Mouse (Mus musculus) kidney, postnatal 14 days (tissue): ENCODE measurements at regions not wholly inside any gene's neighbourhood (a gene's known extent, or its start where the extent isn't known, plus 50 kb on each side); places are given as distances from the start of the nearest gene placed in this dataset.

ENCODE experiments used
- DNase-seq: peaks from one replicate; pipeline ENCODE4 v3.0.0; 2022; ENCODE audit warnings: mixed read lengths

DNA sequence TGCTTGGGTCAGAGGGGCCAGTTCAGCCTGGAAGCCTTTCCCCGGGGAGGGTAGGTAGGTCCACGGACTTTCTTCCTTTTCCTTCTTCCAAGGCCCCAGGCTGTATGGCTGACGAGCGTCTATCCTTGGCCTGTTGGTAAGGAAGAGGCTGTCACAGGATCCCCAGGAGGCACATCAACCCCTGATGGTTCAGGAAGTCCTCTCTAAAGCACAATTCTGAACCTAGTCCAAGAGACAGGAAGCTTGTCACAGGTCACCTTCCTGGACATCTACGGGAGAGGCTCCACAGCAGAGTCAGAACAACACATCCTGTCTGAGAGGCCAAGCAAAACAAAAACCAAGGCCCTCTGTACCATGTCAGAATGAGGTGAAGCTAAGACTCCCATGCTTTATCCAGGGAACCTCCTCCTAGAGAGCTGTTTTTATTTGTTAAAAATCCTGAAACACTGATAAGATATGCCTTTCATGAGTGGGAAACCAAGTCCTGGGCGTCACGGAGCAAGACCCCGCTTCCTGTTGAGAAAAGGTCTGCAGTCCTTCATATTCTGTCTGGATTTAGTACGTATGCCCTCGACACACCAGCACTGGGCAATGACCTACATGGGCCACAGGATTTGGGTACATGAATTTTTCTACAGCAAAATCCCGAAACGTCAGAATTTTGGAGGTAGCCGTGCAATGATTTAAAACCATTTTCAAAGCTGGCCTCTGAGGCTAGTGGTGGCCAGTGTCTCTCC lies 52.0 kb upstream of the Snrk start:
- DNase-seq: peak; percentile 75

DNA sequence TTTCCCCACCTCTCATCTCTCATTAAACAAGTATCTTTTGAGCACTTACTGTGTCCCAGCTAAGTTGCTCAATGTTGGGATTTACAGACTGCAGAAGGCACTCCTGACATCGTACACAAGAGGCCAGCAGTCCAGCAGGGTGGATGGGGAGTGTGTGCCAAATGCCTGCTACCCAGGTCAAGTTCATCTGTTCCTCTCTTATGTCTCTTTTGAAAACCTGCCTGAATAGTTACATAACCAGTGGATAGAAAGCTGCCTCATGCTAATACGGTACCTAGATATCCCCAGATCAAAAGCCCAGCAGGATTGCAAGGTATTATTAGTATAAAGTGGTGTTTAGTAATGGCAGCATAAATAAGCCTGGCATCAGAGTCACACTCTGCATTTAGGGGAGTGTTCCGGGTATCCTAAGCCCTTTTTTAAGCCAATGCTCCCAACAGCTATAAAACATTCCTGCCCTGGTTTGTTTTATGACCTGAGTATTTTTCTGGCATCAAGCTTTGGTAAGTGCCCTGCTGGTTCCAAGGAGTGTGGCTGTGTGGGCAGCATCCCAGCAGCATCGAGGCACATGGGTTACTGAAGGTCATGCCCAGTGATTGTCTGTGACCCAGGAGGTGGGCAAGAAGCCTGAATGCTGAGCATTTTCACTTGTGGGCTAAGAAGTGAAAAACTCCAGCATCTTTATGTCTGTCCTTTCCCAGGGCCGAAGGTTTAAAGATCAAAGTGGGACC lies 59.1 kb upstream of the Pomgnt2 start:
- no peak for DNase-seq

DNA sequence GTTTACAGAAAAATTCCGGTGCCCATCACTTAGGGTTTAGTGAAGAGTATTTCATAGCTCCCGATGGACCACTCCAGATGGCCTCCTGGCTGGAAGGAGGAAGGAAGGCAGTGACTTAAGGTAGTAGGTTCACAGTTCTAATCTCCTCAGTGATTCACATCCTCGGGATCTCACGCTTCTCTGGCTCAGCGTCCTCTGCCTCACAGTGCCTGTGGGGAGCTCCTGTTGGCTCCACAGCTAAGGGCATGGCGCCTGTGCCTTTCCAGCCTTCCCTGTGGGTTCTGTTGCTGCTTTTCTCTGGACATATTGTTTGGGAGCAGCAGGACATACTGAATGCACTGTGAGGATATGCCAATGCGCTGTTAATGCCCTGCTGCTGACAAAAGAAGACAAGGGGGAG lies 54.8 kb upstream of the Pomgnt2 start:
- DNase-seq: no peak

DNA sequence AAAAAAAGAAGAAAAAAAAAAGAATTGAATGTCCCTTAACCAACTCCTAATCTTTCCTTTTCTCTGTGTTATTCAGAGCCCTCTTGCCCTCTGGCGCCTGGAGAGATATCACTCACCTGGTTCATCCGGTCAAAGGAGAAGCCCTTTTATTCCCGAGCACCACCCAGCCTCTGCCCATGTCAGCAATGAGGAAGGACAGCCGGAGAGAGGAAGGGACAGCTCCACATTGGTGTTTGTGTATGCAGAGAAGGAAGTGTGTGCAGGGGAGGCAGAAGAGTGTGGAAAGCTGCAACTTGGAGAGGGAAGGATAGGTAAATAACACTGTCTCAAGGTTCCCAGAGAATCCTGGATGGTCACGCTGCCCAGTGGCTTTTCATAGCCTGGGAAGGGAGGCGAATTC lies 54.2 kb upstream of the Pomgnt2 start:
- peak; percentile 21 for DNase-seq

DNA sequence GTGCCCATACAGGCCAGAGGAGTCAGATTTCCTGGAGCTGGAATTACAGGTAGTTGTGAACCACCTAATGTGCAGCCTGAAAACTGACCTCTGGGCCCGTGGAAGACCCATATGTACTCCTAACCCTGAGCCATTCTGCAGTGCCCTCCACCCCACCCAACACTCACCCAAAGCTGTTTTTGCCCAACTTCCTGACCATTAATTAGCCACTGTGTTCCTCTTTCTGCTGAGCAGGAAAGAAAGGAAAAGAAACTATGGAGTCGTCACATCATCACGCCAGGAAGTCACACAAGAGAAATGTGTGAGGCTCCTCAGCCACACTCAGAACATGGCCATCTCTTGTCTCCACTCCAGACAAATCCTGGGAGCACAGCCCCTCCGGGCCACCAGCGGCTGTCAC lies 52.1 kb upstream of the Pomgnt2 start:
- no peak for DNase-seq

DNA sequence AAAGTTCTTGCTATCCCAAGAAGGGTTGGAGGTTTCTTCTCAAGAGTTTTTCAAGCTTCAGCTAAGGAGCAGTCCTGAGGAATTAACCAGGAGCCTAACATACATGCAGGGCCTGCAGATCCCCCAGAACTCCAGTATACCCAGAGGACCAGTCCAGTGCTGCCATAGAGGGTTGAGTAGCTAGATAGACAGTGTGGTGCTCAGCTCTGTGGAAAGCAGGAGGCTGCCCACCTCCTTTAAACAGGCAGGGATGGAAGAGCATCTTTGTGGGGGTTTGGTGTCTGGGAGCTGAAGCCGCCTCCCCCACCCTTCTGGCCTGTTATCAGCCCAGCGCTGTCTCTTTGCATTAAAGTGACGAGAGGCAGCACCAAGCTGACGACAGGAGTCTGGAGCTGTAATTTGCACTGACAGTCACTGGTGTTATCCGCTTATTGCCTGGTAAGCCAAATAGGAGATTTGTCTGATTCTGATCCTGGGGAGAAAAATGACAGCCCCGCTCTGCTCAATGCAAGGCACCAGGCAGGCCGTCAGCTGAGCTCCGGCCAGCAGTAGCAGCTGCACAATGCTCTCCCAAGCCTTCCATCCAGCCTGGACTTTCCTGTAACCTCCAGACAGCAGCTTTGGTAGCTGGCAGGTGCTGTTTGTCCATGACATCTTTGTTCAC lies 51.2 kb upstream of the Pomgnt2 start:
- no peak for DNase-seq
